Mouse (Mus musculus) liver, embryonic 14.5 days (tissue): ENCODE measurements around the gene Vps35l.

Source experiments
- CTCF ChIP-seq: IDR thresholded peaks from 2 replicates; pipeline ENCODE4 v1.5.1; 2016; ENCODE audit warnings: antibody characterized with exemption, low read depth, control low read depth
- EP300 ChIP-seq: IDR thresholded peaks from 2 replicates; pipeline ENCODE4 v1.6.1; 2016; ENCODE audit warnings: antibody characterized with exemption, low read depth

DNA sequence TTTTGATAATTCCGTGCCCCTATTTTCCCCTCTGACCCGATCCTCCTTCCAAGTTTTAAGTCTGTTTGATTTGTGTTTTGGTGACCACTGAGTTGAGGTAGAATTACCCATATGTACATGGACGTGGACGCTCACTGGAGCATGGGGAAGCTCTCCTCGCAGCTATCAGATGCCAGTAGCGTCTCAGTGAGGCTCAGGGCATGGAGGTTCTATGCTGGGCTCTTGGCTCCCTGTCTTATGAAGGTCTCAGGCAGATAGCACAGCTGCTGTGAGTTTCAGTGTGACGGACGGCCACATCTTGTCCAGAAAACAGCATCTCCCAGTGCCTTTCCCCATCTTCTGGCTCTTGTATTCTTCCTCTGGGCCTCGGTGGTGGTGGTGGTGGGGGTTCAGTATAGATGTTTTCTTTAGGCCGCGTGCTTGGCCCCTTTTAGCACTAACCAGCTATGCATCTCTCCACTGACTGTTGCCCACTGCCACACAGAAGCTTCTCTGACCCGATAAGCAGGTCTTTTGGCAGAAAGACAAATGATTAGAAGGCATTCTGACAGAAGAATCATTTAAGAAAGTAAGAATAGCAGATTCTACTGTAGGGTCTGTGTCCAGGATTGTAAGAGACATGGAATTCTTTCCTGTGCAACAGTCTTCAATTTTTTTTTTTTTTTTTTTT, 82.0 kb downstream of the Vps35l start:
- TF ChIP-seq CTCF (no peak), EP300 (no peak)
